Mouse (Mus musculus) midbrain, embryonic 13.5 days (tissue): Measurements from ENCODE around the gene Pidd1. TPM values are rescaled to one million over a fixed set of nuclear protein-coding genes. Genes with fewer than 3 reads are reported as not detected.

ENCODE experiments used
- ATAC-seq: fragments of 200-750 bp; cut with Nextera tagmentation; 2 replicates; pipeline ENCODE4 v1.8.0; 2017; ENCODE audit warnings: mild to moderate bottlenecking, moderate TSS enrichment, moderate library complexity
- H3K27ac ChIP-seq: fragments of 300-500 bp; sonication (generic); 2 replicates; pipeline ENCODE4 v1.5.1; 2015; ENCODE audit warnings: inconsistent platforms, mild to moderate bottlenecking, moderate library complexity
- H3K27me3 ChIP-seq: fragments of 300-500 bp; sonication (generic); 2 replicates; pipeline ENCODE4 v1.6.1; 2015; ENCODE audit warnings: mild to moderate bottlenecking, inconsistent platforms
- H3K36me3 ChIP-seq: fragments of 300-500 bp; sonication (generic); 2 replicates; pipeline ENCODE4 v1.6.1; 2015; ENCODE audit warnings: mild to moderate bottlenecking, inconsistent platforms
- H3K4me1 ChIP-seq: fragments of 300-500 bp; sonication (generic); replicated peaks from 2 replicates; pipeline ENCODE4 v1.6.1; 2015; ENCODE audit warnings: inconsistent platforms
- H3K4me2 ChIP-seq: fragments of 300-500 bp; sonication (generic); replicated peaks from 2 replicates; pipeline ENCODE4 v1.6.1; 2015; ENCODE audit warnings: moderate library complexity, mild to moderate bottlenecking, inconsistent platforms
- H3K4me3 ChIP-seq: fragments of 300-500 bp; sonication (generic); replicated peaks from 2 replicates; pipeline ENCODE4 v1.5.1; 2015; ENCODE audit warnings: mild to moderate bottlenecking, inconsistent platforms
- H3K9ac ChIP-seq: fragments of 300-500 bp; sonication (generic); replicated peaks from 2 replicates; pipeline ENCODE4 v1.6.1; 2015; ENCODE audit warnings: mild to moderate bottlenecking, inconsistent platforms
- H3K9me3 ChIP-seq: fragments of 300-500 bp; sonication (generic); 2 replicates; pipeline ENCODE4 v1.6.1; 2016; ENCODE audit warnings: mild to moderate bottlenecking, inconsistent platforms
- WGBS: fragments of 180-500 bp; shearing (Covaris S2); methylation state at CpG from one replicate; pipeline ENCODE4 v1.1.7; 2015; 5-methylcytosine and 5-hydroxymethylcytosine counted together
- polyA plus RNA-seq: library from polyadenylated mRNA; unstranded; fragments of >200 nt; fragmentation: Nextera tagmentation; extraction: Ambion mirVana; gene quantifications from 2 replicates; pipeline ENCODE4 v1.2.1, GENCODE M21; 2015

The Pidd1 gene
- polyA plus RNA-seq, 1 experiment from 2014 or later: 7.1 TPM

DNA sequence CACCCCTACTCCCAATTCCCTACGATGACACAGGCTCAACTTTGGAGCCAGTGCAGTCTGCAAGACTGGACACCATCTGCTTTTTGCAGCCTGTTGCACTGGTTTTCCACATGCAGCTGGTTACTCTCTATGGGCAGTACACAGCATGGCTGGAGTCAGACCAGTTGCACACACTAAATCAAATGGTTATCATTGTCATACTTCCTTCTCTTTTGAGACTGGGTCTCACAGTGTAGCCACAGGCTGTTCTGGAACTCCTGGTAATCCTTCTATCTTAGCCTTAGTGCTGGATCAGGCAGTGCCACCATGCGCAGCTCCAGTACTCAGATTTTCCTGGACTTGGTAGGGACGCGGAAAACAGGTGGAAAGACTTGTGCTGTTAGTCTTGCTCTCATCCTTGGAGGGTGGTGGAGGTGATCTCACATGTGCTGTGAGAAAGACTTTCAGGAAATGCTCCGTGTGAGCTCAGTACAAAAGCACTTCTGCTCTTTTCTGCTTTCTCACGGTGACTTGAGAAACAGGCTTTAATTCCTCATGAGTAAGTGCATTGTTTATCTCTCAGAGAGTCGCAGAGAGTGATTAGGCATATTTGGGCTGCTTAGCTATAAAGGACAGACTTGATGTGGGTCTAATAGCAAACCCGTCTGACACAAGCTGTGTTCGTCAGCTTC lies 51.1 kb downstream of the Pidd1 start:
- 32% methylated on average over 9 of the region's 9 CpGs for WGBS
- no peaks in the 10 kb centered on the region for H3K9me3 ChIP-seq
- peaks cover 21% of the 10 kb centered on the region for H3K36me3 ChIP-seq
- H3K27me3 ChIP-seq: peaks cover 6% of the 10 kb centered on the region
- peaks cover 14% of the 10 kb centered on the region for H3K4me1 ChIP-seq
- ATAC-seq: no peak
- peak overlapping the region; percentile 68 for H3K4me3 ChIP-seq
- H3K4me2 ChIP-seq: peak overlapping the region; percentile 93
- peak overlapping the region; percentile 83 for H3K9ac ChIP-seq
- peak overlapping the region; percentile 79; the same call in 1 of the 2 replicates for H3K27ac ChIP-seq

DNA sequence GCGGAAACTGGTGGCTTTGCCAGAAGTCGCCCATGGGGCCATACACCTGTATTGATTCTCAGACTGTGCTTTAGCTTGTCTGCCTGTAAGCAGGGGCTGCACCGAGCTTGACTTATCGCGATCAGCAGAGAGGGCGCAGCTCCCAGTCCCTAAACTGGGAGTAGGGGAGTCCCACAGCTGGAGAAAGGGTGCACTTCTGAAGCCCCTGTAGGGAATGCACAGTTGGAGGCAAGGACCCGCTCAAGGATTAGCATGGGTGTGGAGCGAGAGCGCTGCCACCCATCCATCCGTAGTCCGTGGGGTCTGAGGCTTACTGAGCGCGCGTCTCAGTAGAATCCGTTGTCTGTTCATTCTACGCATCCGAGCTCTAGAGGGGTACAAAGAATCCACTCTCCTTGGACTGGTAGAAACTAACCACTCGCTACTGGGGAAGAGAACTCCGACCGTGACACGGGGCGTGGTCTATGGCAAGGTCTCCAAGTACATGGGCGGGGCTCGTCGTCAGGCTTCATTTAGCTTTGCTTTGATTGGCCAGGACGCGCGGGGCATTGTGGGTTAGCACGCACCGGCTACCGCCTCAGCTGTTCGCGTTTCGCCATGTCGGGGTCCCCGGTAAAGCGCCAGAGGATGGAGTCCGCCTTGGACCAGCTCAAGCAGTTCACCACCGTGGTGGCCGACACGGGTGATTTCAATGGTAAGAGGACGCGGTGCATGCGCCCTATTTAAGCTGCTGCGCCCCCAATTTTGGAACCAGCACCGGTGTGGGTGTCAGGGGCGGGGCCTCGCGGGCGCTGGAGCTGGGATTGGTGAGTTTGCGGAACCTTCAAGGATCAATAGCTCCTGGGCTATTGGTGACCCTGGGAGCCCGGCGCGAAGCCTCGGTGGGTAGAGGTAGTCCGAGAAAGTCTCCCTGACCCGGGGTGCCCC lies 51.9 kb downstream of the Pidd1 start, which contains the start of gene Taldo1:
Gene Taldo1 (plus strand): TSS at position 575 of the 927 bp plus-strand sequence.
- Histone ChIP-seq H3K9me3 (no peaks in the 10 kb centered on the region), H3K9ac (peak within 1 kb of the TSS; percentile 83), H3K4me3 (peak within 1 kb of the TSS; percentile 68), H3K27ac (peak within 1 kb of the TSS; percentile 79), H3K36me3 (peaks cover 16% of the 10 kb centered on the region), H3K27me3 (peaks cover 6% of the 10 kb centered on the region), H3K4me2 (peak within 1 kb of the TSS; percentile 93), H3K4me1 (peaks cover 14% of the 10 kb centered on the region)
- peak; percentile 92 for ATAC-seq
- under 1% methylated on average over 57 of the region's 57 CpGs for WGBS

DNA sequence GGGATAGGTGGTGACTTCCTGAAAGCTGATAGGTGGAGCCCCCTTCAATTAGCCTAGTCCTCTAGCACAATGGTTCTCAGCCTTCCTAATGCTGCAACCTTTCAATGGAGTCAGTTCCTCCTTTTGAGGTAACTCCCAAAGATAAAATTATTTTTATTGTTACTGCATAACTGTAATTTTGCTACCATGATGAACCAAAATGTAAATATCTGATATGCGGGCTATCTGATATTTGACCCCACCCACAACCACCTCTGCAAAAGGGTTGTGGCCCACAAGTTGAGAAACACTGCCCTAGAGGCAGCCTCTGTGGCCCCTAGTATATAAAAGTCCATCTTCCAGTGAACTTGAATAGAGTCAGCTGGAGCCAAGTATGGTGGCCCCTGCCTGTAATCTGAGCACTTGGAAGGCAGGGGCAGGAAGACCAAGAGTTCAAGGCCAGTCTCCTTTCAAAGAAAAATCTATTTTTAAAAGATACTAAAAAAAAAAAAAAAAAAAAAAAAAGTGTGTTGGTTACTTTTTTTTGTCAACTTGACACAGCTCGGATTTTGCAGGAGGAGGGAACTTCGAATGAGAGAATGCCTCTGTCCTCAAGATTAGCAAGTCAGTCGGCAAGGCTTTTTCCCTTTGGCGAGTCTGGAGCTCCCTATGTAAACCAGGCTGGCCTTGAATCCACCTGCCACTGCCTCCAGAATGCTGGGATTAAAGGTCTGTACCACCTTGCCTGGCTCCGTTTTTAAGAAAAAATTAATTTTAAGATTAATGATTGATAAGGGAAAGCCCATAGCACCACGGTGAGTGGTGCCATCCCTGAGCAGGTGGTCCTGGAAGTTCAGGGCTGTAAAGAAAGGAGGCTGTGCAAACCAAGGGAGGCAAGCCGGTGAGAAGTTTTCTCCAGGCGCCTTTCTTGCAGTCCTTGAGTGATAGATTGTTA lies 53.2 kb downstream of the Pidd1 start:
- no peak for ATAC-seq
- no peak overlapping the region for H3K4me3 ChIP-seq
- H3K4me2 ChIP-seq: no peak overlapping the region
- peaks cover 3% of the 10 kb centered on the region; the same call in 1 of the 2 replicates for H3K36me3 ChIP-seq
- H3K4me1 ChIP-seq: peaks cover 14% of the 10 kb centered on the region
- no peak overlapping the region for H3K9ac ChIP-seq
- WGBS: 58% methylated on average over 9 of the region's 9 CpGs
- no peaks in the 10 kb centered on the region for H3K9me3 ChIP-seq
- no peak overlapping the region for H3K27ac ChIP-seq
- H3K27me3 ChIP-seq: peaks cover 6% of the 10 kb centered on the region

DNA sequence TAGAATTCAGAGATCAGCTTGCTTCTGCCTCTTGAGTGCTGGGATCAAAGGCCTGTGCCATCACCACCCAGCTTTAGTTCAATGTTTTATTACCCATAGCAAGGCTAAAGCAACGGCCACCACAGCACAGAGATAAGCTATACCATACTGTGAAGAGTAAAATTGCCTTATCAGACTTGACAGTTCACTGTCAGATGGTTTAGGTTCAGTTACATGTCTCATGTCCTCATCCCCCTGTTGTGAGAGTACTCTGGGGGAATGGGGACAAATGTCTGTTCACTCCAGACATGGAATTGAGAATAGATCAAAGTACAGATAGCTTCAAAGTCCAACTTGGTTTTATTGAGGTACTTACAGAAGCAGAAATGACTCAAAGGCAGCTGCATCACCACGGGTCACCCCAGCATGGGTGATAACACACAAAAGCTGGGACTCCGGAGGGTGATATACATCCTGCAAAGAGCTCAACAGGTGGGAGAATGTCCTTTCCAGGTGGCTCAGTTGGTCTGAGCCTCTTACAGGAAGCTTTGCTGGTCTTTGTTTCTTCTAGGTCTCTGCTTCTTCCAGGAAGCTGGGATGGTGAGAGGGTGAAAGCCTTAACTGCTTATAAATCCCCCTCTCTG lies 55.2 kb downstream of the Pidd1 start:
- no peak for ATAC-seq

More for the DNA sequence above, 55.2 kb downstream of the Pidd1 start:
- Histone ChIP-seq H3K27me3 (peaks cover 11% of the 10 kb centered on the region), H3K4me1 (peaks cover 14% of the 10 kb centered on the region), H3K9me3 (no peaks in the 10 kb centered on the region), H3K27ac (no peak overlapping the region), H3K4me3 (no peak overlapping the region), H3K4me2 (no peak overlapping the region), H3K9ac (no peak overlapping the region), H3K36me3 (no peaks in the 10 kb centered on the region)
- 60% methylated on average over 3 of the region's 3 CpGs for WGBS

Other genes starting within 250 kb of the Pidd1 start
- gene Lrrc56, start 249.9 kb downstream of the Pidd1 start, polyA plus RNA-seq: 13.9 and 15.6 TPM in 2 replicates
- 1.8 and 2.1 TPM in 2 replicates for gene Lmntd2, start 229.9 kb downstream of the Pidd1 start, polyA plus RNA-seq
- 30.9 and 34.2 TPM in 2 replicates for gene Rassf7, start 228.2 kb downstream of the Pidd1 start, polyA plus RNA-seq
- 86.9 and 95.0 TPM in 2 replicates for gene Phrf1, start 215.2 kb downstream of the Pidd1 start, polyA plus RNA-seq
- 0.98 and 1.4 TPM in 2 replicates for gene Irf7, start 177.5 kb downstream of the Pidd1 start, polyA plus RNA-seq
- not detected in 2 replicates for gene Cdhr5, start 167.2 kb downstream of the Pidd1 start, polyA plus RNA-seq
- 1.0 TPM in 2 replicates for gene Sct, start 164.9 kb downstream of the Pidd1 start, polyA plus RNA-seq
- 0.43 and 0.68 TPM in 2 replicates for gene Drd4, start 152.0 kb downstream of the Pidd1 start, polyA plus RNA-seq
- 140 and 148 TPM in 2 replicates for gene Deaf1, start 116.3 kb downstream of the Pidd1 start, polyA plus RNA-seq
- gene Tmem80, start 116.3 kb downstream of the Pidd1 start, polyA plus RNA-seq: 76.6 and 77.3 TPM in 2 replicates
- gene Eps8l2, start 105.1 kb downstream of the Pidd1 start, polyA plus RNA-seq: 0.23 and 0.31 TPM in 2 replicates
- 337 and 346 TPM in 2 replicates for gene Taldo1, start 51.8 kb downstream of the Pidd1 start, polyA plus RNA-seq
- 55.1 and 63.8 TPM in 2 replicates for gene Gatd1, start 29.9 kb downstream of the Pidd1 start, polyA plus RNA-seq
- 43.6 and 44.0 TPM in 2 replicates for gene Cend1, start 14.5 kb downstream of the Pidd1 start, polyA plus RNA-seq
- gene Slc25a22, start 6.1 kb downstream of the Pidd1 start, polyA plus RNA-seq: 71.3 and 72.1 TPM in 2 replicates
- 787 and 794 TPM in 2 replicates for gene Rplp2, start 3.3 kb upstream of the Pidd1 start, polyA plus RNA-seq
- 16.2 and 19.2 TPM in 2 replicates for gene Pnpla2, start 11.2 kb upstream of the Pidd1 start, polyA plus RNA-seq
- 6.8 TPM in 2 replicates for gene Cracr2b, start 17.1 kb upstream of the Pidd1 start, polyA plus RNA-seq
- gene Cd151, start 23.4 kb upstream of the Pidd1 start, polyA plus RNA-seq: 15.4 and 19.9 TPM in 2 replicates
- gene Polr2l, start 31.1 kb upstream of the Pidd1 start, polyA plus RNA-seq: 88.2 and 91.1 TPM in 2 replicates
- 22.5 and 23.6 TPM in 2 replicates for gene Tspan4, start 31.2 kb upstream of the Pidd1 start, polyA plus RNA-seq
- gene Chid1, start 95.8 kb upstream of the Pidd1 start, polyA plus RNA-seq: 31.7 and 35.5 TPM in 2 replicates
- 103 and 107 TPM in 2 replicates for gene Ap2a2, start 118.1 kb upstream of the Pidd1 start, polyA plus RNA-seq
- 0.26 and 0.27 TPM in 2 replicates for gene Muc6, start 211.3 kb upstream of the Pidd1 start, polyA plus RNA-seq
- gene Muc2, start 246.3 kb upstream of the Pidd1 start, polyA plus RNA-seq: 0.09 and 0.27 TPM in 2 replicates